Mouse (Mus musculus): Measurements from ENCODE around the gene Kctd20. TPM values are rescaled to one million over a fixed set of nuclear protein-coding genes. Genes with fewer than 3 reads are reported as not detected.
A peak's percentile ranks its signal among the peaks of the same experiment; 100 is the strongest.

Kctd20 gene
- polyA plus RNA-seq, 1 experiment from 2014 or later: 99.9 TPM

GRCm38 (mm10) chr17:28921086-28921485 lies 30.7 kb upstream of the Kctd20 start:
- H3K4me1 ChIP-seq: no peaks in the 10 kb centered on the region; the same call in 1 of the 2 replicates
- H3K9me3 ChIP-seq: no peaks in the 10 kb centered on the region
- H3K27ac ChIP-seq: no peak overlapping the region
- H3K36me3 ChIP-seq: no peaks in the 10 kb centered on the region
- no peak for ATAC-seq (ENCODE audit: insufficient number of reproducible peaks, insufficient read depth, low FRiP score, low TSS enrichment, low read depth)
- H3K4me3 ChIP-seq: no peak overlapping the region
- H3K9ac ChIP-seq: no peak overlapping the region
- WGBS: 71% methylated on average over 8 of the region's 8 CpGs
- H3K4me2 ChIP-seq: no peak overlapping the region
- H3K27me3 ChIP-seq: no peaks in the 10 kb centered on the region

DNA sequence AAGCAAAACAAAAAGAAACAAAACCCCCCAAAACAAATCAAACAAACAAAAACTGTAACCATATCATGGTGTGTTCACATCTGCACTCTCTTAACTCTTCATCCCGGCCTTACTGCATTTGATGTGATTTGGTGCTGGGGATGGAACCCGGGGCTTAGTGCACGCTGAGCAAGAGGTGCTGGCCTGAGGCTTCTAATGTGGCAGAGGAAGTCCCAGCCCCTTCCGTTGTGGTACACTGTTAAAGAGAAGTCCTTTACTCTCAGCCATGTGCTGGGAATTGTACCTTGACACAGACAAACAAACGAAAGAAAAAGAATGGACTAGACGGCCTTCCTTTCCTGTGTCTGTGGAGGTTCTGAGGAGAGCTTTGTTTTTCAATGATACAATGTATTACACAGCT lies 29.7 kb upstream of the Kctd20 start:
- H3K36me3 ChIP-seq: no peaks in the 10 kb centered on the region
- H3K27ac ChIP-seq: no peak overlapping the region
- WGBS: 52% methylated on average over 6 of the region's 6 CpGs
- no peak overlapping the region for H3K4me2 ChIP-seq
- H3K27me3 ChIP-seq: no peaks in the 10 kb centered on the region
- H3K9ac ChIP-seq: no peak overlapping the region
- H3K4me1 ChIP-seq: peaks cover 4% of the 10 kb centered on the region; the same call in 1 of the 2 replicates
- ATAC-seq (ENCODE audit: insufficient number of reproducible peaks, insufficient read depth, low FRiP score, low TSS enrichment, low read depth): no peak
- H3K9me3 ChIP-seq: no peaks in the 10 kb centered on the region
- H3K4me3 ChIP-seq: no peak overlapping the region

GRCm38 (mm10) chr17:28924957-28925595 lies 26.7 kb upstream of the Kctd20 start:
- no peak for ATAC-seq (ENCODE audit: insufficient number of reproducible peaks, insufficient read depth, low FRiP score, low TSS enrichment, low read depth)
- Histone ChIP-seq H3K4me2 (no peak overlapping the region), H3K27me3 (no peaks in the 10 kb centered on the region), H3K9me3 (no peaks in the 10 kb centered on the region), H3K9ac (no peak overlapping the region), H3K4me3 (no peak overlapping the region), H3K4me1 (peaks cover 5% of the 10 kb centered on the region; the same call in 1 of the 2 replicates), H3K36me3 (no peaks in the 10 kb centered on the region), H3K27ac (no peak overlapping the region)
- WGBS: 76% methylated on average over 8 of the region's 8 CpGs

DNA sequence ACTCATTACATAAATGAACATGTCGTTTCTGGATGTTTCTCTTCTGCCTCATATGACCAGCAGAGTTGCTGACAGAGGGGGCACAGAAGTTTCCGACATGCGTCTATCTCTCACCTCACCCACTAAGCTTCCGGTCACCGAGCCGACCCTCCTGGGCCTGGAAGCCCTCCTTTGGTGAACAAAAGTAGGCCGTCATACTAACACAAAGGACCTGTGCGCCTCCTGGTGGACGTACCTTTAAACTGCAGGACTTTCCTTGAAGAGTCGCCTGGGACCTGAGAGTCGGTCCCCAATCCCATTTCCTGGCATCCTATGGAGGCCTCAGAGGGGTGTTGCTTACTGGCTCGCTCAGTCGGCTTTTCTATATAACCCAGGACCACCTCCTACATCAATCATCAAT lies 25.4 kb upstream of the Kctd20 start:
- Histone ChIP-seq H3K4me2 (no peak overlapping the region; the same call in 1 of the 2 replicates), H3K27me3 (no peaks in the 10 kb centered on the region), H3K9ac (peak overlapping the region; percentile 17; the same call in 1 of the 2 replicates), H3K4me1 (peaks cover 14% of the 10 kb centered on the region), H3K9me3 (no peaks in the 10 kb centered on the region), H3K27ac (no peak overlapping the region), H3K36me3 (no peaks in the 10 kb centered on the region), H3K4me3 (no peak overlapping the region)
- WGBS: 18% methylated on average over 13 of the region's 13 CpGs
- ATAC-seq (ENCODE audit: insufficient number of reproducible peaks, insufficient read depth, low FRiP score, low TSS enrichment, low read depth): no peak

DNA sequence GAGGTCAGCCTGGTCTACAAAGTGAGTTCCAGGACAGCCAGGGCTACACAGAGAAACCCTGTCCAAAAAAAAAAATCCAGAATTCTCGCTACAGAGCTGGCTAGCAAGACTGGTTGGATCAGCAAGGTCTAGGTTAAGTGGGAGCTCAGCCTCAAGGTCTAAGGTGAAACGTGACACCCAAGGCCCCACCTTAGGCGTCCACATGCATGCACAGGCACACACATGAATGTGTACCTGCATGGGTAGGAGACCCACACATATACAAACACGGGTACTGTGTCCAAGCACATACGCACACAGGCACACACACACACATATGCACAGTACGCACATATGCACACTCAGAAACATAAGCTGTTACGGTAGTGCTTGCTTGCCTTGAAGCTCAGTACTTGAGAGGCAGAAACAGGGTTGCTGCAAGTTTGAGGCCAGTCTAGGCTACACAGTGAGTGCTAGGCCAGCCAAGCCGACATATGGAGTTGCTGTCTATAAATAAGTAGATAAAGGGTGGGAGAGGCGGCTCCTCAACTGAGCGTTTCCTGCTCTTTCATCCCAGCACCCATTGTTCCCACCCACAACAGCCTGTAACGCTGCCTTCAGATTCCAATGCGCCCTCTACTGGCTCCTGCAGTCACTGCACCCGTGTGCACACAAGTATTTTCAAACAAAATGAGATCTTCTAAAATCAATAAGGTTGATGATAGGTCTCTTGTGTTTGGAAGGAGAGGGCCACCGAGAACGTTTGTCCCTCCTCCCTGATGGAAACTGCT lies 24.7 kb upstream of the Kctd20 start:
- Histone ChIP-seq H3K36me3 (no peaks in the 10 kb centered on the region), H3K9ac (no peak overlapping the region), H3K27me3 (no peaks in the 10 kb centered on the region), H3K9me3 (no peaks in the 10 kb centered on the region), H3K4me1 (peaks cover 14% of the 10 kb centered on the region), H3K4me2 (no peak overlapping the region), H3K27ac (no peak overlapping the region), H3K4me3 (no peak overlapping the region)
- ATAC-seq (ENCODE audit: insufficient number of reproducible peaks, insufficient read depth, low FRiP score, low TSS enrichment, low read depth): no peak
- whole genome bisulfite sequencing: 48% methylated on average over 15 of the region's 15 CpGs

GRCm38 (mm10) chr17:28928004-28928403 lies 23.7 kb upstream of the Kctd20 start:
- no peak overlapping the region for H3K9ac ChIP-seq
- no peak overlapping the region for H3K27ac ChIP-seq
- no peaks in the 10 kb centered on the region for H3K36me3 ChIP-seq
- WGBS: 86% methylated on average over 9 of the region's 9 CpGs
- no peaks in the 10 kb centered on the region for H3K9me3 ChIP-seq
- H3K4me1 ChIP-seq: peaks cover 14% of the 10 kb centered on the region
- ATAC-seq (ENCODE audit: insufficient number of reproducible peaks, insufficient read depth, low FRiP score, low TSS enrichment, low read depth): no peak
- H3K4me2 ChIP-seq: no peak overlapping the region
- no peak overlapping the region for H3K4me3 ChIP-seq
- no peaks in the 10 kb centered on the region for H3K27me3 ChIP-seq

GRCm38 (mm10) chr17:28929369-28929768 lies 22.4 kb upstream of the Kctd20 start:
- Histone ChIP-seq H3K9me3 (no peaks in the 10 kb centered on the region), H3K4me3 (no peak overlapping the region), H3K27me3 (no peaks in the 10 kb centered on the region), H3K27ac (no peak overlapping the region), H3K9ac (no peak overlapping the region), H3K4me2 (no peak overlapping the region), H3K36me3 (no peaks in the 10 kb centered on the region), H3K4me1 (peaks cover 14% of the 10 kb centered on the region)
- no peak for ATAC-seq (ENCODE audit: insufficient number of reproducible peaks, insufficient read depth, low FRiP score, low TSS enrichment, low read depth)
- 88% methylated on average over 4 of the region's 4 CpGs for WGBS

GRCm38 (mm10) chr17:28930392-28931074 lies 21.2 kb upstream of the Kctd20 start:
- Histone ChIP-seq H3K27ac (peak overlapping the region; percentile 88), H3K36me3 (no peaks in the 10 kb centered on the region), H3K27me3 (no peaks in the 10 kb centered on the region), H3K4me3 (no peak overlapping the region), H3K4me1 (peaks cover 14% of the 10 kb centered on the region), H3K9ac (peak overlapping the region; percentile 51; the same call in 1 of the 2 replicates), H3K4me2 (peak overlapping the region; percentile 30), H3K9me3 (no peaks in the 10 kb centered on the region)
- WGBS: 19% methylated on average over 14 of the region's 14 CpGs
- ATAC-seq (ENCODE audit: insufficient number of reproducible peaks, insufficient read depth, low FRiP score, low TSS enrichment, low read depth): peak; percentile 87

- no peaks in the 10 kb centered on the region for H3K27me3 ChIP-seq
- no peak overlapping the region for H3K4me2 ChIP-seq
- 92% methylated on average over 18 of the region's 18 CpGs for WGBS
- H3K9ac ChIP-seq: no peak overlapping the region
- ATAC-seq (ENCODE audit: insufficient number of reproducible peaks, insufficient read depth, low FRiP score, low TSS enrichment, low read depth): no peak
- H3K36me3 ChIP-seq: no peaks in the 10 kb centered on the region
- no peak overlapping the region for H3K4me3 ChIP-seq
- H3K27ac ChIP-seq: peak overlapping the region; percentile 88; the same call in 1 of the 2 replicates
- H3K4me1 ChIP-seq: peaks cover 10% of the 10 kb centered on the region
- no peaks in the 10 kb centered on the region for H3K9me3 ChIP-seq
These were observed 20.1 kb upstream of the Kctd20 start for GRCm38 (mm10) chr17:28931436-28932211.

GRCm38 (mm10) chr17:28932274-28932673 lies 19.5 kb upstream of the Kctd20 start:
- H3K4me3 ChIP-seq: no peak overlapping the region
- no peaks in the 10 kb centered on the region for H3K36me3 ChIP-seq
- H3K4me1 ChIP-seq: peaks cover 10% of the 10 kb centered on the region
- ATAC-seq (ENCODE audit: insufficient number of reproducible peaks, insufficient read depth, low FRiP score, low TSS enrichment, low read depth): no peak
- H3K4me2 ChIP-seq: no peak overlapping the region
- 91% methylated on average over 4 of the region's 4 CpGs for WGBS
- H3K27ac ChIP-seq: no peak overlapping the region
- H3K9ac ChIP-seq: no peak overlapping the region
- H3K9me3 ChIP-seq: no peaks in the 10 kb centered on the region
- no peaks in the 10 kb centered on the region for H3K27me3 ChIP-seq

Measured in embryonic facial prominence, embryonic 13.5 days (tissue).